Mouse (Mus musculus) bone marrow, adult 2 months (tissue): ENCODE results near the gene Tmem199. TPM values are rescaled to one million over a fixed set of nuclear protein-coding genes. Genes with fewer than 3 reads are reported as not detected.

Experiments
- H3K27ac ChIP-seq: fragments of 200-500 bp; 2 replicates; pipeline ENCODE4 v1.5.1; 2012; ENCODE audit warnings: low read depth, mild to moderate bottlenecking, control low read depth, inconsistent platforms, low read length; ENCODE audit not compliant: control insufficient read depth, poor library complexity, insufficient read depth
- H3K4me1 ChIP-seq: fragments of 200-500 bp; 2 replicates; pipeline ENCODE4 v1.6.1; 2011; ENCODE audit warnings: low read length; ENCODE audit not compliant: control insufficient read depth, insufficient read depth
- H3K4me3 ChIP-seq: fragments of 200-500 bp; replicated peaks from 2 replicates; pipeline ENCODE3; 2011; ENCODE audit warnings: mild to moderate bottlenecking, low read depth, low read length, control low read depth; ENCODE audit not compliant: control insufficient read depth
- CTCF ChIP-seq: fragments of 200-500 bp; IDR thresholded peaks from 2 replicates; pipeline ENCODE4 v1.5.1; 2011; ENCODE audit warnings: low read length, control low read depth; ENCODE audit not compliant: control insufficient read depth, insufficient read depth
- POLR2A ChIP-seq: fragments of 200-500 bp; IDR thresholded peaks from 2 replicates; pipeline ENCODE4 v1.6.1; 2011; ENCODE audit warnings: low read depth, mild to moderate bottlenecking, control low read depth, low read length, borderline replicate concordance; ENCODE audit not compliant: control insufficient read depth
- WGBS: fragments of 180-500 bp; shearing (Covaris S2); methylation state at CpG from one replicate; pipeline ENCODE4 v1.1.7; 2018; 5-methylcytosine and 5-hydroxymethylcytosine counted together
- polyA plus RNA-seq: library from polyadenylated mRNA; stranded (reverse); fragments of >200 nt; gene quantifications from 2 replicates; pipeline ENCODE4 v1.2.4, GENCODE M21; 2011; ENCODE audit warnings: low replicate concordance; ENCODE audit not compliant: missing spikeins, insufficient read depth, insufficient read length

The Tmem199 gene
- polyA plus RNA-seq, 1 experiment = 16.5 TPM

- Histone ChIP-seq H3K4me3 (no peak overlapping the region), H3K4me1 (peaks cover 6% of the 10 kb centered on the region), H3K27ac (no peak overlapping the region)
- WGBS = 87% methylated on average over 5 of the region's 5 CpGs
- TF ChIP-seq CTCF (no peak), POLR2A (no peak)
Observed at GRCm38 (mm10) chr11:78462669-78463068, 49.3 kb downstream of the Tmem199 start.

- H3K4me1 ChIP-seq = peaks cover 6% of the 10 kb centered on the region
- whole genome bisulfite sequencing = 71% methylated on average over 1 of the region's 1 CpGs
- no peak overlapping the region for H3K4me3 ChIP-seq
- no peak overlapping the region for H3K27ac ChIP-seq
- TF ChIP-seq CTCF = peak; percentile 29; the same call in 1 of the 2 replicates
- TF ChIP-seq POLR2A = no peak
Observed at GRCm38 (mm10) chr11:78461894-78462293, 50.1 kb downstream of the Tmem199 start.

GRCm38 (mm10) chr11:78458740-78459139 lies 53.2 kb downstream of the Tmem199 start:
- Histone ChIP-seq H3K4me3 (no peak overlapping the region), H3K27ac (no peak overlapping the region), H3K4me1 (peaks cover 3% of the 10 kb centered on the region; the same call in 1 of the 2 replicates)
- WGBS = 36% methylated on average over 17 of the region's 17 CpGs
- TF ChIP-seq POLR2A = no peak
- TF ChIP-seq CTCF = no peak

Other genes starting within 250 kb of the Tmem199 start
- 2.4 and 3.9 TPM in 2 replicates for gene BC030499, start 221.3 kb downstream of the Tmem199 start, polyA plus RNA-seq
- gene Spag5, start 210.6 kb downstream of the Tmem199 start, polyA plus RNA-seq = 70.4 and 91.6 TPM in 2 replicates
- 2.9 and 8.4 TPM in 2 replicates for gene Aldoc, start 189.2 kb downstream of the Tmem199 start, polyA plus RNA-seq
- gene Pigs, start 183.8 kb downstream of the Tmem199 start, polyA plus RNA-seq = 7.3 and 16.7 TPM in 2 replicates
- gene Unc119, start 168.7 kb downstream of the Tmem199 start, polyA plus RNA-seq = 35.6 and 71.9 TPM in 2 replicates
- gene Foxn1, start 125.6 kb downstream of the Tmem199 start, polyA plus RNA-seq = not detected in 2 replicates
- not detected in 2 replicates for gene Slc13a2, start 90.0 kb downstream of the Tmem199 start, polyA plus RNA-seq
- 1.6 TPM in 1 of 2 replicates, not detected in the other for gene Slc46a1, start 46.5 kb downstream of the Tmem199 start, polyA plus RNA-seq
- gene Sarm1, start 14.4 kb downstream of the Tmem199 start, polyA plus RNA-seq = not detected in 2 replicates
- 6.2 and 19.7 TPM in 2 replicates for gene Vtn, start 13.1 kb downstream of the Tmem199 start, polyA plus RNA-seq
- not detected in 2 replicates for gene Sebox, start 8.7 kb downstream of the Tmem199 start, polyA plus RNA-seq
- 14.2 and 19.0 TPM in 2 replicates for gene Poldip2, start within 50 bp of the Tmem199 start, polyA plus RNA-seq
- 5.4 and 11.7 TPM in 2 replicates for gene Tnfaip1, start 24.2 kb upstream of the Tmem199 start, polyA plus RNA-seq
- gene Ift20, start 24.2 kb upstream of the Tmem199 start, polyA plus RNA-seq = 28.2 and 42.1 TPM in 2 replicates
- gene Tmem97, start 38.6 kb upstream of the Tmem199 start, polyA plus RNA-seq = 16.1 and 27.3 TPM in 2 replicates
- gene Nlk, start 185.2 kb upstream of the Tmem199 start, polyA plus RNA-seq = 18.1 and 44.6 TPM in 2 replicates
- 11.2 and 11.7 TPM in 2 replicates for gene Ccnq, start 239.6 kb upstream of the Tmem199 start, polyA plus RNA-seq